Comparison of ENCODE assay signal across 20 mouse cellular contexts in genomic region chr3:133163913-133164406, GRCm38 (mm10).
"Had no signal": no experiment of that assay in that cellular context is flagged by ENCODE, and none has a peak within 500 bp of the region (broad histone marks: within the 10 kb centered on the region; RNA-seq: fewer than 3 reads in every experiment).

No protein-coding gene starts in this region.

- H3K9me3 ChIP-seq: limb, embryonic 12.5 days; limb, embryonic 15.5 days; neural tube, embryonic 13.5 days had no signal

- H3K27me3 ChIP-seq: limb, embryonic 12.5 days; limb, embryonic 15.5 days; neural tube, embryonic 13.5 days had no signal

- H3K4me1 ChIP-seq: limb, embryonic 12.5 days had no signal

- H3K4me2 ChIP-seq: limb, embryonic 12.5 days; limb, embryonic 15.5 days; liver, embryonic 11.5 days; lung, embryonic 14.5 days; neural tube, embryonic 13.5 days had no signal

- ATAC-seq: liver, postnatal 0 days; lung, postnatal 0 days had no signal

- H3K9ac ChIP-seq: limb, embryonic 12.5 days; limb, embryonic 15.5 days; liver, embryonic 14.5 days; liver, postnatal 0 days; lung, embryonic 14.5 days; neural tube, embryonic 13.5 days had no signal

- DNase-seq: kidney, adult 18-20 months; kidney, adult 9 months; kidney, postnatal 14 days; kidney, postnatal 4 days; left cerebral cortex, postnatal 4 days; liver, postnatal 0 days; right cerebral cortex, postnatal 4 days; thymus, adult 2 months; thymus, postnatal 14 days; thymus, postnatal 4 days had no signal

- H3K36me3 ChIP-seq: limb, embryonic 12.5 days; limb, embryonic 15.5 days; neural tube, embryonic 13.5 days had no signal

- H3K4me3 ChIP-seq: limb, embryonic 12.5 days; limb, embryonic 15.5 days; myocyte; neural tube, embryonic 13.5 days had no signal

- H3K27ac ChIP-seq: limb, embryonic 12.5 days; limb, embryonic 15.5 days; liver, embryonic 14.5 days; macrophage; neural tube, embryonic 13.5 days; stomach, postnatal 0 days had no signal
